Mouse (Mus musculus) lung, postnatal 0 days (tissue): ENCODE results near the gene Ntrk3.

Experiments
- CTCF ChIP-seq: IDR thresholded peaks from 2 replicates; pipeline ENCODE4 v1.5.1; 2016; ENCODE audit warnings: antibody characterized with exemption, mild to moderate bottlenecking
- EP300 ChIP-seq: IDR thresholded peaks from 2 replicates; pipeline ENCODE4 v1.6.1; 2016; ENCODE audit warnings: antibody characterized with exemption, mild to moderate bottlenecking, control low read depth

DNA sequence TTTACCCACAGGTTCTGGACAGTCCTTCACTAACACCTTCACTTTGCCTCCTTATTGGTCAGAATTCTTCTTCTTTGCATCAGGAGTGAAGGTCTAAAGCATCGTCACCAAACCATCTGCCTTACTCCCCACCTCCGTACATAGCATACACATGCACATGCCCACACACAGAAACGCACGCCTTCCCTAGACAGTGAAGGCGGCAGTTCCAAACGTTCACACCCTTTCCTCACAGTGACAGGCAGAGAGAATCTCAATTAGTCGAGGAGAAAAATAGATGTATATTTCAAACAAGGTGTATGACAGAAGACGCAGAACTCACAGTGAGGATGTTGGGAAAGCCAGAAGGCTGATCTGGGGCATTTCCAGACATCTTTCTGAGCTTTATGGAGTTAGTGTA is 6.4 kb downstream of the Ntrk3 start:
- TF ChIP-seq CTCF (no peak), EP300 (no peak)
